Mouse (Mus musculus) lung, postnatal 0 days (tissue): Measurements from ENCODE around the gene Enpp3.

Experiments
- CTCF ChIP-seq: IDR thresholded peaks from 2 replicates; pipeline ENCODE4 v1.5.1; 2016; ENCODE audit warnings: antibody characterized with exemption, mild to moderate bottlenecking
- EP300 ChIP-seq: IDR thresholded peaks from 2 replicates; pipeline ENCODE4 v1.6.1; 2016; ENCODE audit warnings: antibody characterized with exemption, mild to moderate bottlenecking, control low read depth

DNA sequence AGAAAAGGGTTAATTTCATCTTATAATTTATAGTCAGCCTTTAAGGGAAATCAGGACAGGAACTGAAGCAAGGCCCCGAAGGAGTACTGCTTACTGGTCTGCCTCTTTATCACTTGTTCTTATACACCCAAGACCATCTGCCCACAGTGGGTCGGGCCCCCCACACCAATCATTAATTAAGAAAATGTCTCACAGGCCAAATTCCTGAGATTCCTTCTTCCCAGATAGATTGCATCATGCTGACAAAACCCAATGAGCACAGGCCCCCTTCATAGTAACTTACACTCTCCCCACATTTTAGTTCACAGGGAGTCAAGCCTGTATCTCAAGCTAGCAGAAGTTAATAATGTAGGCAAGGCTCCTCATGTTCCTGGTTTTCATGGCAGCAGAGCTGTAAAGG is 625 bp downstream of the Enpp3 start:
- no peak for TF ChIP-seq CTCF
- TF ChIP-seq EP300 = no peak
